Mouse (Mus musculus): ENCODE measurements at regions not wholly inside any gene's neighbourhood (a gene's known extent, or its start where the extent isn't known, plus 50 kb on each side); places are given as distances from the start of the nearest gene placed in this dataset.

- DNase-seq, result no peak
These were observed 71.1 kb upstream of the Hif1a start for GRCm38 (mm10) chr12:73830122-73830521.

GRCm38 (mm10) chr12:73830551-73831203, 70.5 kb upstream of the Hif1a start:
- no peak for DNase-seq

- no peak for DNase-seq
These were observed 70.0 kb upstream of the Hif1a start for GRCm38 (mm10) chr12:73831204-73831595.

GRCm38 (mm10) chr12:73831637-73832385, 69.4 kb upstream of the Hif1a start:
- no peak for DNase-seq

- DNase-seq, result no peak
These were observed 68.4 kb upstream of the Hif1a start for GRCm38 (mm10) chr12:73832789-73833188.

- DNase-seq, result no peak
These were observed 65.0 kb upstream of the Hif1a start for GRCm38 (mm10) chr12:73836132-73836531.

GRCm38 (mm10) chr12:73837036-73837435, 64.1 kb upstream of the Hif1a start:
- DNase-seq, result no peak

GRCm38 (mm10) chr12:73837921-73838320, 63.3 kb upstream of the Hif1a start:
- peak; percentile 7 for DNase-seq

- peak; percentile 68 for DNase-seq
These were observed 62.8 kb upstream of the Hif1a start for GRCm38 (mm10) chr12:73838330-73838729.

GRCm38 (mm10) chr12:73842000-73842675, 59.0 kb upstream of the Hif1a start:
- DNase-seq, result no peak

- DNase-seq, result no peak
These were observed 56.4 kb upstream of the Hif1a start for GRCm38 (mm10) chr12:73844782-73845181.

- DNase-seq, result no peak
These were observed 54.5 kb upstream of the Hif1a start for GRCm38 (mm10) chr12:73846672-73847071.

GRCm38 (mm10) chr12:73847336-73847735, 53.8 kb upstream of the Hif1a start:
- DNase-seq, result no peak

GRCm38 (mm10) chr12:73850831-73851230, 50.3 kb upstream of the Hif1a start:
- DNase-seq, result no peak
